Mouse (Mus musculus): ENCODE measurements at regions not wholly inside any gene's neighbourhood (a gene's known extent, or its start where the extent isn't known, plus 50 kb on each side); places are given as distances from the start of the nearest gene placed in this dataset.
"Not testable (repeated sequence)": the region's sequence is repeated elsewhere in the genome, so short reads cannot be mapped to it uniquely, and the experiment has no call there.

- H3K27ac ChIP-seq (ENCODE audit: insufficient read depth, low read depth, low read length) = no peak overlapping the region
- H3K4me1 ChIP-seq (ENCODE audit: control insufficient read depth, insufficient read depth, insufficient read length, low read length) = no peaks in the 10 kb centered on the region
- no peaks in the 10 kb centered on the region for H3K36me3 ChIP-seq (ENCODE audit: control insufficient read depth, insufficient read depth, low read length)
- H3K27me3 ChIP-seq (ENCODE audit: control insufficient read depth, insufficient read depth, low read length) = no peaks in the 10 kb centered on the region
- 77% methylated on average over 10 of the region's 10 CpGs for WGBS
- H3K4me3 ChIP-seq (ENCODE audit: low read depth, low read length) = no peak overlapping the region
- TF ChIP-seq CTCF (IDR thresholded peaks at IDR 0.05; ENCODE audit: extremely low read depth, insufficient read length, insufficient replicate concordance, low read depth, low read length) (no peak), POLR2A (IDR thresholded peaks at IDR 0.05; ENCODE audit: low read depth, low read length) (no peak)
Observed at GRCm38 (mm10) chr10:120682021-120682420, 205.8 kb upstream of the Hmga2 start.

GRCm38 (mm10) chr10:120679982-120680381, 203.7 kb upstream of the Hmga2 start:
- 74% methylated on average over 6 of the region's 6 CpGs for WGBS

DNA sequence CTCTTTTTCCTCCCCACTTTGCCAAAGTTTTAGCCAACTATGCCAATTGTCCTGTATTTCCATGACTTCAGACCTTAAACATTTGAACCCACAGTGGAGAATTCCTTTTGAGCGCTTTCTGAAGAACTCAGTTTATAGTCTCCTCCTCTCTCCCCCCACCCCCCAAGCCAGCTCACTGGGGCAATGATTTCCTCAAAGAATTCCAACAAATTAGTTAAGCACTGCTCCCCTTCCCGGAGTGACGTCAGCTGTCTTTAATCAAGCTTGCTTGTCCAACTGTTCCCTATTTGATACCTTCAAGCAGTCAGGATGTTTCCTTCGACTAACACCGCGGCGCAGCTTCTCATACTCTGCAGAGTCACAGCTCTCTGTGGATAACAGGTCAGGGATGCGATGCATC, 202.0 kb upstream of the Hmga2 start:
- H3K4me1 ChIP-seq (ENCODE audit: control insufficient read depth, insufficient read depth, insufficient read length, low read length) = no peaks in the 10 kb centered on the region
- TF ChIP-seq POLR2A (IDR thresholded peaks at IDR 0.05; ENCODE audit: low read depth, low read length) (no peak), CTCF (IDR thresholded peaks at IDR 0.05; ENCODE audit: extremely low read depth, insufficient read length, insufficient replicate concordance, low read depth, low read length) (no peak)
- H3K4me3 ChIP-seq (ENCODE audit: low read depth, low read length) = no peak overlapping the region
- H3K27me3 ChIP-seq (ENCODE audit: control insufficient read depth, insufficient read depth, low read length) = no peaks in the 10 kb centered on the region
- H3K27ac ChIP-seq (ENCODE audit: insufficient read depth, low read depth, low read length) = no peak overlapping the region
- 84% methylated on average over 8 of the region's 8 CpGs for WGBS
- no peaks in the 10 kb centered on the region for H3K36me3 ChIP-seq (ENCODE audit: control insufficient read depth, insufficient read depth, low read length)

More at GRCm38 (mm10) chr10:120679982-120680381, 203.7 kb upstream of the Hmga2 start:
- Histone ChIP-seq H3K36me3 (ENCODE audit: control insufficient read depth, insufficient read depth, low read length) (no peaks in the 10 kb centered on the region), H3K27me3 (ENCODE audit: control insufficient read depth, insufficient read depth, low read length) (no peaks in the 10 kb centered on the region), H3K4me3 (ENCODE audit: low read depth, low read length) (no peak overlapping the region), H3K4me1 (ENCODE audit: control insufficient read depth, insufficient read depth, insufficient read length, low read length) (no peaks in the 10 kb centered on the region), H3K27ac (ENCODE audit: insufficient read depth, low read depth, low read length) (no peak overlapping the region)
- TF ChIP-seq CTCF (IDR thresholded peaks at IDR 0.05; ENCODE audit: extremely low read depth, insufficient read length, insufficient replicate concordance, low read depth, low read length) (no peak), POLR2A (IDR thresholded peaks at IDR 0.05; ENCODE audit: low read depth, low read length) (no peak)

GRCm38 (mm10) chr10:120675369-120675768, 199.1 kb upstream of the Hmga2 start:
- Histone ChIP-seq H3K36me3 (ENCODE audit: control insufficient read depth, insufficient read depth, low read length) (no peaks in the 10 kb centered on the region), H3K4me1 (ENCODE audit: control insufficient read depth, insufficient read depth, insufficient read length, low read length) (no peaks in the 10 kb centered on the region), H3K27ac (ENCODE audit: insufficient read depth, low read depth, low read length) (no peak overlapping the region), H3K27me3 (ENCODE audit: control insufficient read depth, insufficient read depth, low read length) (no peaks in the 10 kb centered on the region), H3K4me3 (ENCODE audit: low read depth, low read length) (no peak overlapping the region)
- TF ChIP-seq POLR2A (IDR thresholded peaks at IDR 0.05; ENCODE audit: low read depth, low read length) (no peak), CTCF (IDR thresholded peaks at IDR 0.05; ENCODE audit: extremely low read depth, insufficient read length, insufficient replicate concordance, low read depth, low read length) (no peak)
- 79% methylated on average over 4 of the region's 4 CpGs for WGBS

GRCm38 (mm10) chr10:120674321-120675045, 198.2 kb upstream of the Hmga2 start:
- Histone ChIP-seq H3K4me3 (ENCODE audit: low read depth, low read length) (no peak overlapping the region), H3K36me3 (ENCODE audit: control insufficient read depth, insufficient read depth, low read length) (no peaks in the 10 kb centered on the region), H3K27ac (ENCODE audit: insufficient read depth, low read depth, low read length) (no peak overlapping the region), H3K27me3 (ENCODE audit: control insufficient read depth, insufficient read depth, low read length) (no peaks in the 10 kb centered on the region), H3K4me1 (ENCODE audit: control insufficient read depth, insufficient read depth, insufficient read length, low read length) (no peaks in the 10 kb centered on the region)
- TF ChIP-seq POLR2A (IDR thresholded peaks at IDR 0.05; ENCODE audit: low read depth, low read length) = no peak
- no peak for TF ChIP-seq CTCF (IDR thresholded peaks at IDR 0.05; ENCODE audit: extremely low read depth, insufficient read length, insufficient replicate concordance, low read depth, low read length)
- WGBS = 52% methylated on average over 10 of the region's 10 CpGs

GRCm38 (mm10) chr10:120667678-120668031, 191.4 kb upstream of the Hmga2 start:
- not testable (repeated sequence) for H3K27me3 ChIP-seq (ENCODE audit: control insufficient read depth, insufficient read depth, low read length); H3K4me1 ChIP-seq (ENCODE audit: control insufficient read depth, insufficient read depth, insufficient read length, low read length); H3K36me3 ChIP-seq (ENCODE audit: control insufficient read depth, insufficient read depth, low read length); H3K4me3 ChIP-seq (ENCODE audit: low read depth, low read length); H3K27ac ChIP-seq (ENCODE audit: insufficient read depth, low read depth, low read length)
- WGBS = 90% methylated on average over 7 of the region's 7 CpGs

DNA sequence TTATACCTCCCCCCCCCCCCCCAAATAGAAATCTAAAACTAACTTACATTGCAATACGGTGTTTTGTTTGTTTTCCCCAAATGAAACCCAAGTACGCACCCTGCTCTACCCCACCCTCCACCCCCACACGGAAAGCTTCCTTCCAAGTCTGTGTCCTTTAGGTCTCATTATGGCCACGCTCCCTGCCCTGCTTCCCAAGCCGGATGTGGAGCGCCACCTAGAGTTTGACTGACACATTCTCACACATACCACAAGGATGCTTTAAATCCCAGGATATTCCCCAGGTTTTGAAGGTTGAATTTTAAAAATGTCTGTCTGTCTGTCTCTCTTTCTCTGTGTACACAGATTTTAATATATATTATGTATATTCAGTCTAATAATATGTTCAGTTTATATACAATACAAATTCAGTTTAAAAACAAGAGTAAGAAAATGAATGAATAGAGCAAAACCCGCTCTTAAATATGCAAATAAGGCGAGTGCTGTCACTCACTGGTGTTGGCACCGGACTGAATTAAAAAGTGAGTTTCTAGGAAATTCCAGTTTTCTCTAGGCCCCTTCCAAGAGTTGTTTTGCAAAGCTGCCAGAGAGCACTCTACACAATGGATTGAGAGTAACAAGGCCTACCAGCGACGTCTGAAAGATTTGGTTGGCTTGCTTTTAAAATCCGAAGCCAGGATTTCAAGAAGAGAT, 190.9 kb upstream of the Hmga2 start:
- Histone ChIP-seq H3K27me3 (ENCODE audit: control insufficient read depth, insufficient read depth, low read length) (no peaks in the 10 kb centered on the region), H3K36me3 (ENCODE audit: control insufficient read depth, insufficient read depth, low read length) (no peaks in the 10 kb centered on the region), H3K27ac (ENCODE audit: insufficient read depth, low read depth, low read length) (no peak overlapping the region), H3K4me3 (ENCODE audit: low read depth, low read length) (no peak overlapping the region), H3K4me1 (ENCODE audit: control insufficient read depth, insufficient read depth, insufficient read length, low read length) (peaks cover 5% of the 10 kb centered on the region; the same call in 1 of the 2 replicates)
- peak; percentile 56; the same call in 1 of the 2 replicates for TF ChIP-seq CTCF (IDR thresholded peaks at IDR 0.05; ENCODE audit: extremely low read depth, insufficient read length, insufficient replicate concordance, low read depth, low read length)
- no peak for TF ChIP-seq POLR2A (IDR thresholded peaks at IDR 0.05; ENCODE audit: low read depth, low read length)
- 56% methylated on average over 12 of the region's 12 CpGs for WGBS

Measured in small intestine, adult 2 months (tissue).